Mouse (Mus musculus): ENCODE data around the gene Gm7030.
"Not testable (repeated sequence)": the region's sequence is repeated elsewhere in the genome, so short reads cannot be mapped to it uniquely, and the experiment has no call there.

Gene Gm7030

DNA sequence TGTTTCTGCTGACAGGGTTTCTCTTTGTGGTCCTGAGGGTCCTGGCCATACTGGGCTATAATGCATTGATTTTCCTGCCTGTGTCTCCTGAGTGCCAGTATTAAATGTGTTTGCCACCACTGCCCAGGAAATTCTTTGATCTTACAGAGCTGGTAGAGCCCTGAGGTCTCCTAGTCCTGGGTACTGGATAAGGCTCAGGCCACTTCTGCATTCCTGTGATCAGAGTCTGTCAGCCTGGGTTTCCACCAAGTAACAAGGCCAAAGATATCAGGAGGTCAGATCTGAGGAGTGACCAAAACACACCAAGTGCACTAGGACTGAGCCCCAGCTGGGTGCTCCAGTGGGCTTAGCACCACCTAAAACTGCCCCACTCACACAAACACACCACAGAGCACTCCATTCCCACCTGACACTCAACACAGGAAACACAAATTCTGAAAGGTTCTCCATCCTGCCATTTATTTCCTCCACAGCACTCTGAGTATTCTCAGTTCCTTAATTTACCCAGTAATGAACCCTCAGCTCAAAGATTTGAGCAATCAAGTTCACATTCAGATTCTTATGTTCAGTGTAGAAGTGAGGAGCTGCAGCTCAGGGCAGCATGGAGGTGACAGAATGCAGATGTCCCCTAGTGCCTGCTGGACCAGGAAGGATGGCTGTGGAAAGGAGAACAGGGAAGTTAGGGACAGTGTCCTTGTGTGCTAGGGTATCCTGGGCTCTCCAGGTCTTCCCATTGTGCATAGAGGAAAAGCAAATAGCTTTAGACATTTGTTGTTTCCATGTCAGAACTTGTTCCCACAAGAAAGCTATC lies 6.4 kb upstream of the Gm7030 start:
- DNase-seq (ENCODE audit: low spot score in 2 of 2) = not testable (repeated sequence)

DNA sequence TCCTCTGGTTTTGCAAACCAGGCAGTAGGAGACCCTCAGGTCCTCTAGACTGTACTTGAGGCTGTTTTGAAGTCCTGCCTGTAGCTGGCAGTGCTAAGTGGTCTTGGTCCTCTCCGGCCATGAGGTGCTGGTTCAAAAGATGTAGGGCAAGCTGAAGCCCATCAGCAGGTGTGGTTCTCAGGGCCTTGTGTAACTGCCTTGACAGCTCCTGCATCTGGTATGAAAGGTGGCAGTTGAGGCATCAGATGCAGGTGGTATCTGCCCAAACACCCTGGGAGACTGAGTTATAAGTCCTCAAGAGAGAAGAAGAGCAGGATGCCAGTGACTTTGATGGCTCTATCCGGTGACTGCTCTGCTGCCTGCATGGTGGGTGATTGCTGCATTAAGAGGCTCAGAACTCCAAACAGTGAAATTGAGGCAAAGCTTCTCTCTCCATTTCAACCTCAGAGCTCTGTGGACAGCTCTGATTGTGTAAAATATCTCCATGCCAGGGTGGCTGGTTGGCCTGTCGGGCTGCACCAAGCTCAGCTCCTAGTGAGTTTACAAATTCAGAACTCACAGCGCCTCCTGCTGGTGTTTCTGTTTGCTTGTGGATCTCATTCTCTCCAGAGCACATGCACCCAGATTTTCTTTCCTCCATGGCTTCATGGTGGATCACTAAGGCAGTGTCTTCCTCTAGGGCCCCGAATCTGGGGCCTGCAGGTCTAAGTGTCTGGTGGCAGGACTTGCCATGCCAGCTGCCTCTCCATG lies 2.5 kb upstream of the Gm7030 start:
- no peak for DNase-seq (ENCODE audit: low spot score in 2 of 2)

DNA sequence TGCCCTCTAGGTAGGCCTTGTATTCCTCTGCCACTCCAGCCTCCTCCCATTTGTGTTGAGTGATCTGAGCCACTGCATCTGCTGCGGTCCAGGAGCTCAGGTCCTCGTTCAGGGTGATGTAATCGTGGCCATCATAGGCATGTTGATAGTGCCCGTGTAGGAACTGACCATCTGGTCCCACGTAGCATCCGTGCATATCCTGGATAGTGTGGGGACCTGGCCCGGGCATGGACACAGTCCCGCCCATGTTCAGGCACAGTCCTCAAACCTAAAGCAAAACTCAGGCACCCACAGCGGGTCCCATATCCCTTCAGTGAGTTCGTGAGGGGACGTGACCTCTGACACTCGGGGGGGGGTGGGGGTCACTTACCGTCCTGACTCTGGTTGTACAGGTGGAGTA lies 700 bp downstream of the Gm7030 start:
- not testable (repeated sequence) for DNase-seq (ENCODE audit: low spot score in 2 of 2)

DNA sequence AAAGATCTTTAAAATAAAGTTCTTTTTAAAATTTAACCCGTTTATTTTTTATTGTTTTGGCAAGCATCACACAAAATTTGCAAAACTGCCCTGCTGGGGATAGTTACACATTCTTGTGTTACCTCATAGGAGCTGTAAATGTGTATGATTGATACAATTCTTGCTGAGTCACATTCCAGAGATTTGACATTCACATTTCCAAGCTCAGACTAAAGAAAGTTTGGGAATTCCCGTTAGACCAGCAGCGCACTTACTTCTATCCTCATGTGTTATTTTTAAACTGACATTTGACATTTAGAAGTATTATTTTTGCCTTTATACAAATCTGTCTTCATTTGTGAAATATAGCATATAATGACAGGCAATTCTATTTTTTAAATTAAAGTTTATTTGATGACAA lies 5.1 kb downstream of the Gm7030 start:
- DNase-seq (ENCODE audit: low spot score in 2 of 2) = not testable (repeated sequence)

GRCm38 (mm10) chr17:36121352-36122020 lies 7.7 kb downstream of the Gm7030 start, which contains the start of gene Gm19684:
Gene Gm19684, plus strand, starts transcription at chr17:36121678.
- DNase-seq (ENCODE audit: low spot score in 2 of 2) = not testable (repeated sequence)

DNA sequence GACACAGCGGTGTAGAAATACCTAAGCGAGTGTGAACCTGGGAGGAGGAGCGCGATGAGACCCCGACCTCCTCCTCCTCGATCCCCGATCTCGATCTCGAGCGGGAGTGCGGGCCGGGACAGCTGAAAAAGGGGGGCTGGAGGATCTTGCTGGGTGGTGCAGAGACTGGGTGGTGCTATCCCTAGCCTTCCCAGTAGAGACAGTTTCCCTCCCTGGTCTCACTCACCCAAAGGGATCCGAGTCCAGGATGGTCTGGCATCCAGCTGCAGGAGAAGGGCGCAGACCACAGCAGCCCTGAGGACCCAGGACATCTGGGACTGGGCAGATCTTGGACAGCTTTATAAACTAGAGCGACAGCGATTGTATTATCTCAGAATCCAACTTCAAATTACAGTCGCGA lies 8.4 kb downstream of the Gm7030 start:
- DNase-seq (ENCODE audit: low spot score in 2 of 2) = not testable (repeated sequence)

DNA sequence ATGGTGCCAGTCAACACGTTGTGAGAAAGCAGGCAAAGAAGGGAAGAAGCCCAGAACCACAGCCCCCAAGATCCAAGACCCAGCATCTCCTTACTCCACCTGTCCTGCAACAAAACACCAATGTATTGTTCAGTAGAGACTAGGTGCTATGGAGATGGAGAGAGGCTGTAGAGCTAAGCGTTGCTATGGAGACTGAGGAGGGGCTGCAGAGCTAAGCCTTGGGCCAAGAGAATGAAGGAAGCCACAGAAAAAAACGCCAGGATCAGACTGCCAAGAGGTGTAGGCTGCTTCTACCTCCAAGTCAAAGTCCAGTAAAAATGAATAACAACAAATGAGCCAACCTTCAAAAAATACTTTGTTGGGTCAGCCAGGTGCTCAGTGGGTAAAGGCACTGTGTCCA lies 12.7 kb downstream of the Gm7030 start:
- DNase-seq (ENCODE audit: low spot score in 2 of 2) = not testable (repeated sequence)

- not testable (repeated sequence) for DNase-seq (ENCODE audit: low spot score in 2 of 2)
These were observed 15.1 kb downstream of the Gm7030 start for GRCm38 (mm10) chr17:36113979-36114593.

DNA sequence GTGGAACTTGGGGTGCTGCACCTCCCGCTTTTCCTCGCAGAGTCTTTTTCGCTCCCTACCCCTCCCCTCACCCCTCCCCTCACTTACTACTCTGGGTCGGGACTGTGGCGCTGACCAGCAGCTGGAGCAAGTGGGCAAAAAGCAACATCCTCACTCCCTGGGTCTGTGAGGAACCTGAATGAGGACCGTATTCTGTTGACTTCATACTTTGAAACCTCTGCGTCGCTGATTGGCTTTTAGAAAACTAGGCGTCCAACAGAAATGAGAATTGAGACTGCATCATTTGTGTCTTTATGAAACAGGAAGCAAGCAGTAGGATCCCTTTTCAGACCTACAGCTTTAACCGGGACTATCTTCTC lies 17.7 kb downstream of the Gm7030 start:
- DNase-seq (ENCODE audit: low spot score in 2 of 2) = not testable (repeated sequence)

- DNase-seq (ENCODE audit: low spot score in 2 of 2) = not testable (repeated sequence)
These were observed 18.4 kb downstream of the Gm7030 start for GRCm38 (mm10) chr17:36110641-36111509.

DNA sequence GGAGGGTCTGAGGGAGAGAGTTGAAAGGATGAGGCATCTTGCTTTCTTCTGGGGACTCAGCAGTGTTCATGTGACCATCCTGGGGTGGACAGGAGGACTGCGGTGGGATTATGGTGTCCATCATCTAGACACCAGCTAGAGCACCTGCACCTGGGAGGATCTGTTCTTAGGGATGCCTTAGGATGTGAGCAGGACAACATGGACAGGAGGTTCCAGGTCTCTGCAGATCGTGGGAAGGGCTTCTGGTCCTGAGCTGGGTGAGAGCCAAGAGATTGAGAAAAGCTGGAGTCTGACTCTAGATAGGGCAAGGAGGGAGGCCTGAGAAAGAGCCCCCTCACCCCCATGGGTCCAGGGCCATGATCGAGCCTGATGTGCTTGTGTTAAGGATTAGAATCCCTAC lies 19.1 kb downstream of the Gm7030 start:
- DNase-seq (ENCODE audit: low spot score in 2 of 2) = not testable (repeated sequence)

GRCm38 (mm10) chr17:36102091-36102490 lies 27.1 kb downstream of the Gm7030 start:
- not testable (repeated sequence) for DNase-seq (ENCODE audit: low spot score in 2 of 2)

DNA sequence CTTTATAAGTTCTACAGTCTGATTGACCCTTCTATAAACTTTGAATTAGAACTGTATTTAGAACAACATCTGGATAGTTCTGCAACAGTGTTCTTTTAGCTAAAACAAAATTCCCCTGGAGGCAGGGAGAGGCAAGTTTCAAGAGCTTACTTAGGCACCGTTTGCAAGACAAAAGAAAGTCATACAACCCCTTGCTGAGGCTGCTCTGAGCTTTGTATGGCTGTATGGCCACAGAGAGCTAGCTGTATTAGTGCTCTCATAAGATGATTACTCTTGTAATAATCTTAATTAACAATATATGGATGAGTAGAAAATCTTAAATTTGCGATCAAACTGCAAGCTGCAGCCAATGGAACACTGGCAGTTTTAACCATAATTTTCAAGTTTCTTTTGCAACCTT lies 29.6 kb downstream of the Gm7030 start:
- DNase-seq (ENCODE audit: low spot score in 2 of 2) = not testable (repeated sequence)

- DNase-seq (ENCODE audit: low spot score in 2 of 2) = no peak
These were observed 35.3 kb downstream of the Gm7030 start for GRCm38 (mm10) chr17:36093936-36094335.

GRCm38 (mm10) chr17:36092520-36092919 lies 36.7 kb downstream of the Gm7030 start:
- not testable (repeated sequence) for DNase-seq (ENCODE audit: low spot score in 2 of 2)

DNA sequence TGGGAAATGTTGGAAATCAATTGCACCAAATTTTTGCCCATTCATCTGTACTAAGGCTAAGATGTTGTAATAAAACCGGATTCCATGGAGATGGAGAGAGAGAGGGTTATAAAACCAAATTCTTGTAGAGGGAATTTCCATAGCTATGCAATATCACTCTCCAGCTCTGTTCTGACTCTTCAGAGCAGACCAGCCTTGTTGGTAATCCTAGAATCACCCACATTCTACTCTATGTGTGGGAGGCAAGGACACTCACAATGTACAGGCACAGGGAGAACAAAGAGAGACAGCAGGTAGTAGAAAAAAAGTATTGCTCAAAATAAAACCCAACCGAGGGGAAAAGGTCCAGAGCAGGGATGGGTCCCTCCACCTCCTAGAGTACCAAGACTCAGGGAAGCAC lies 37.3 kb downstream of the Gm7030 start:
- DNase-seq (ENCODE audit: low spot score in 2 of 2) = not testable (repeated sequence)

DNA sequence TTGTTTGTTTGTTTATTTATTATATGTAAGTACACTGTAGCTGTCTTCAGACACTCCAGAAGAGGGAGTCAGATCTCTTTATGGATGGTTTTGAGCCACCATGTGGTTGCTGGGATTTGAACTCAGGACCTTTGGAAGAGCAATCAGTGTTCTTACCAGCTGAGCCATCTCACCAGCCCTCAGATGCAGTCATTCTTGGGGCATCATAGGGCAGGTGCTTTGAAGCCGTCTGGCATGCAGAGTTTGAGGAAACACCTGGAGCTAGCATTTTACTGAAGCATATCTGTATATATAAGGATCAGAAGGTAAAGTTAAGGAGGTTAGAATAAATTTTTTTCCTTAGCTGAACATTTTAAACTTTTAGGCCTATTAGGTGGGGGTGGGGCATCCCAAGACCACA lies 43.2 kb downstream of the Gm7030 start:
- not testable (repeated sequence) for DNase-seq (ENCODE audit: low spot score in 2 of 2)

DNA sequence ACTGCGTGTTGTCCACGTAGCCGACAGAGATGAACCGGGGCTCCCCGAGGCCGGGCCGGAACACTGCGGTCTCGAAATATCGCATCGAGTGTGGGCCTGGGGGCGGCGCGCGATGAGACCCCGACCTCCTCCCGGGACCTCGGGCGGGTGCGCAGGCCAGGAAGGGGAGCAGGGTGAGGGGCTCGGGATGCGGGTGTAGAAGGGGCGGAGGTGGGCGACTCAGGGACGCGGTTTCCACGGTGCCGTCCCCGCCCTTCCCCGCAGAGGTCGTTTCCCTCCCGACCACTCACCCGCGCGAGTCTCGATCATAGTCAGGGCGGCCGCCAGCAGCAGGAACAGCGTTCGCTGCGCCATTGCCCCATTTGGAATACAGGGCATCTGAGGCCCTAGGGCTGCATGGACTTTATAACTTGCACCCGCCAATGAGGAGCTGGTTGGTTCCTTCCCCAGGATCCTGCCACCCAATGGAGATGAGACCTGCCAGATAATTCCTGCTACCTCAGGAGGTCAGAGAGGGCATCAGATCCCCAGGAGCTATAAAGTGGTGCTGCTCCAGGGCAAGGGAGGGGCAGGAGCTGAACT lies 45.3 kb downstream of the Gm7030 start:
- DNase-seq (ENCODE audit: low spot score in 2 of 2) = no peak

GRCm38 (mm10) chr17:36083266-36083869 lies 45.9 kb downstream of the Gm7030 start:
- no peak for DNase-seq (ENCODE audit: low spot score in 2 of 2)

All from right cerebral cortex, postnatal 36 days (tissue).